Mouse (Mus musculus): ENCODE data around the gene Schip1. TPM values are rescaled to one million over a fixed set of nuclear protein-coding genes. Genes with fewer than 3 reads are reported as not detected.

The Schip1 gene
- not detected for polyA plus RNA-seq (2017; shearing (Covaris generic))

DNA sequence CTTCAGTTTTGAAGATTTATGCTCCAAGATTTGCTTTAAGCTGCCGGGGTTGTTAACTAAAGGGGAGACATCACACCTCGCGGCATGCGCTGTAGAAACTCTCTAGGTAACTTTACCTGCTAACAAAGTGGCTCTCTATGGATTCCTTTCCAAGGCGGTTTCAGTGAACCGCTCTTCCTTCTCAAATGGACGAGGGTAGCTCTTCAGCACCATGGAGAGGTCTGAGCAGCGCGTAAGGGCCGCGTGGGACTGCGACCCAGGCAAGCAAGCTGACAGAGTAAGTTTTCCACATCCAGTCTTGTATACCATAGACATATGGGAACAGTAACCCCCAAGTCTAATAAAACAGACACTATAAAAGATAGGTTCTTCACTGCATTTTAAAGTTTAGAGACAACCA is at the start of gene Schip1:
TSS of gene Schip1 (plus strand) at position 72 of the 400 bp plus-strand sequence.

Other genes with a start within 250 kb of the Schip1 start
- gene Iqcj, start 172.6 kb upstream of the Schip1 start, polyA plus RNA-seq (2017; shearing (Covaris generic)), result not detected
- not detected for gene Iqschfp, start 172.6 kb upstream of the Schip1 start, polyA plus RNA-seq (2017; shearing (Covaris generic))